Mouse (Mus musculus) kidney, adult 2 months (tissue): ENCODE results near the gene Cfdp1. TPM values are rescaled to one million over a fixed set of nuclear protein-coding genes. Genes with fewer than 3 reads are reported as not detected.

Experiments
- DNase-seq: peaks from one replicate; pipeline ENCODE4 v3.0.0; 2021
- H3K27ac ChIP-seq: fragments of 200-500 bp; 2 replicates; pipeline ENCODE4 v1.5.1; 2012; ENCODE audit warnings: low read depth, low read length, control low read depth, inconsistent platforms; ENCODE audit not compliant: insufficient read depth
- H3K27me3 ChIP-seq: fragments of 200-500 bp; replicated peaks from 2 replicates; pipeline ENCODE4 v1.6.1; 2012; ENCODE audit warnings: mild to moderate bottlenecking, moderate library complexity, low read length, inconsistent platforms; ENCODE audit not compliant: control insufficient read depth, insufficient read depth
- H3K36me3 ChIP-seq: fragments of 200-500 bp; 2 replicates; pipeline ENCODE4 v1.6.1; 2012; ENCODE audit warnings: mild to moderate bottlenecking, moderate library complexity, low read length, inconsistent platforms; ENCODE audit not compliant: control insufficient read depth, insufficient read depth
- H3K4me1 ChIP-seq: fragments of 200-500 bp; 2 replicates; pipeline ENCODE4 v1.6.1; 2011; ENCODE audit warnings: low read length; ENCODE audit not compliant: control insufficient read depth, insufficient read depth
- H3K4me3 ChIP-seq: fragments of 200-500 bp; 2 replicates; pipeline ENCODE4 v1.5.1; 2011; ENCODE audit warnings: mild to moderate bottlenecking, low read depth, low read length, control low read depth; ENCODE audit not compliant: insufficient read depth
- CTCF ChIP-seq: fragments of 200-500 bp; conservative IDR thresholded peaks from 2 replicates; pipeline ENCODE4 v1.5.1; 2011; ENCODE audit warnings: low read depth, mild to moderate bottlenecking, control low read depth, low read length, moderate library complexity, mixed read lengths; ENCODE audit not compliant: insufficient read depth, insufficient read length
- POLR2A ChIP-seq: fragments of 200-500 bp; IDR thresholded peaks from one replicate; pipeline ENCODE4 v1.6.1; 2011; ENCODE audit warnings: low read depth, low read length, control low read depth
- WGBS: fragments of 180-500 bp; shearing (Covaris S2); methylation state at CpG from one replicate; pipeline ENCODE4 v1.1.7; 2018; 5-methylcytosine and 5-hydroxymethylcytosine counted together
- polyA plus RNA-seq: library from polyadenylated mRNA; depleted of rRNA; stranded (reverse); fragments of >200 nt; gene quantifications from 2 replicates; pipeline ENCODE4 v1.2.3, GENCODE M21; 2012

Gene Cfdp1
- polyA plus RNA-seq, 1 experiment, result 12.5 TPM

DNA sequence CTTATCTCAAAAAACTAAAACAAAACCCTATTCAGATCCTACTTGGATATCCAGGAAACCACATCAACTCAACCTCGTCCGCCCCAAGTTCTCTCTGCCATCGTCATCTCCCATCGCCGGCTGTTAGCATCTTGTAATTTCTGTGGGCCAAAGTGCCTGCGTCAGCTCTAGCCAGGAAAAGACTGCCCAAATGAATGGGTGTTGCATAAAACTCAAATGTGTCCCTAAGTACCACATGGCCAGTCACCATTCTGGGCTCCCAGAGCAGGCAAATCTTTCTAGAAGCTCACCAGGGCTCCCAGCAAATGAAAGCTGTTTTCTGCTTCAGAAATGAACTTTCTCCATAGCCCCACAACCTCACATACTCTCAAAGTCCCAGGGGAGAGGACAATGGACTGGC is 112.5 kb downstream of the Cfdp1 start:
- Histone ChIP-seq H3K4me3 (peak overlapping the region; percentile 70; the same call in 1 of the 2 replicates), H3K27me3 (no peaks in the 10 kb centered on the region), H3K27ac (peak overlapping the region; percentile 90), H3K4me1 (peaks cover 59% of the 10 kb centered on the region), H3K36me3 (no peaks in the 10 kb centered on the region)
- WGBS, result 24% methylated on average over 6 of the region's 6 CpGs
- peak; percentile 63 for DNase-seq
- TF ChIP-seq CTCF, result no peak
- no peak for TF ChIP-seq POLR2A

DNA sequence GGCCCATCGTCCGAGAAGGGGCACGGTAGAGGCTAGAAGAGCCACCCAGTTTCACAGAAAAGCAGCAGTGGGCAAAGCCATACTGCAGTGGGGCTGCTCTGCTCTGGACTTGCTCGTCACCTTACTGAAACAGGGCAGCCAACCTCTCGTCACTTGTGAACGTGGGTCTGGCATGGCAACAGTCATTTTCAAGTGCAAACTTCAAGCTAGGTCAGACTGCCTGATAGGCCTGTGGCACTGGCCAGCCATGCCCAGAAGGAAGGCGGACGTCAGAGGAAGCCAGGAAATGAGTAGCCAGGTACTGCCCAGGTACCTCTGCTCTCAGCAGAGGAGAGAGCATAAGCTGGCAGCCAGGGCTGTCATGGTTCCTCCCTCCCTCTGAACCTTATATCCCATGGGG is 113.1 kb downstream of the Cfdp1 start:
- no peaks in the 10 kb centered on the region for H3K36me3 ChIP-seq
- H3K4me1 ChIP-seq, result peaks cover 62% of the 10 kb centered on the region
- H3K27me3 ChIP-seq, result no peaks in the 10 kb centered on the region
- peak overlapping the region; percentile 90 for H3K27ac ChIP-seq
- DNase-seq, result peak; percentile 71
- H3K4me3 ChIP-seq, result no peak overlapping the region
- WGBS, result 30% methylated on average over 8 of the region's 8 CpGs
- TF ChIP-seq CTCF (no peak), POLR2A (no peak)

DNA sequence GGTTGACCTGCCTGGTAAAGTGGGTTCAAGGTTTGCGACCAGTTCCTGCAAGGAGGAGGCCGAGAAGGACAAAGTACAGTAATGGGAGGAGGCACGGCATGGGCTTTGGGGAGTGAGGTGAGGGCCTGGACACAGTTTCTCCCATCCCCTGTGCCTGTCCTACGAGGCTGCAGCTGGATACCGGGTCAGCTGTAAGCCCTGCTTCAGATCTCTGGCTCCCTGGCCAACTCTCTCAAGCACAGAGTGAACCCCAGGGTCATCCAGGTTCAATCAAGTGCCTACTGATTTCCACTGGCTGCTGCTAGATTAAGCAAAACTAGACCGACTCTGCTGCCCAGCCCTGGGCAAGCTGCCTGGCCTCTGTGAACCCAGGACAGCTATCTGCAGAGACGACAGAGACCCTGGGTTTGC is 113.8 kb downstream of the Cfdp1 start:
- H3K27ac ChIP-seq, result peak overlapping the region; percentile 90
- DNase-seq, result peak; percentile 88
- H3K27me3 ChIP-seq, result no peaks in the 10 kb centered on the region
- peaks cover 63% of the 10 kb centered on the region for H3K4me1 ChIP-seq
- WGBS, result 13% methylated on average over 7 of the region's 7 CpGs
- no peak for TF ChIP-seq CTCF
- no peaks in the 10 kb centered on the region for H3K36me3 ChIP-seq
- H3K4me3 ChIP-seq, result no peak overlapping the region

DNA sequence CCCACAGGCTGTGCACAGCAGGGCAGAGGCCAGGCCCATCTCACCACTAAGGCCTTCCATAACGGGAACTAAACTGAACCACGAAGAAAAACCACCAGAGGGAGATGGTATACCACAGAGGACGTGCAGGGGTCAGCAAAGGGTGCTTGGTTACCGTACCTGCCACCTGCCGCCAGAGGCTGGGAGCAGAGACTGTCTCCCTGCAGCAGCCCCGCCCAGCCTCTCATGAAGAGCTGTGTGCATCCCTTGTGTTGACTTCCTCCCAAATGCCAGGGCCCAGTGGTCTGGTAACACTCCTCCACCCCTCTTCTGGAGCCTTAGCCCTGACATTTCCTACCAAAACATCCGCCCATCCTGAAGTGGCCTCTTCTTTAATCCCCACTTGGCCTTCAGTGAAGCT is 114.5 kb downstream of the Cfdp1 start:
- peak; percentile 46 for DNase-seq
- peak overlapping the region; percentile 90 for H3K27ac ChIP-seq
- 25% methylated on average over 7 of the region's 7 CpGs for WGBS
- H3K4me3 ChIP-seq, result no peak overlapping the region
- no peaks in the 10 kb centered on the region for H3K27me3 ChIP-seq
- H3K36me3 ChIP-seq, result no peaks in the 10 kb centered on the region
- peaks cover 69% of the 10 kb centered on the region for H3K4me1 ChIP-seq
- no peak; the same call in 1 of the 2 replicates for TF ChIP-seq CTCF
- TF ChIP-seq POLR2A, result no peak

DNA sequence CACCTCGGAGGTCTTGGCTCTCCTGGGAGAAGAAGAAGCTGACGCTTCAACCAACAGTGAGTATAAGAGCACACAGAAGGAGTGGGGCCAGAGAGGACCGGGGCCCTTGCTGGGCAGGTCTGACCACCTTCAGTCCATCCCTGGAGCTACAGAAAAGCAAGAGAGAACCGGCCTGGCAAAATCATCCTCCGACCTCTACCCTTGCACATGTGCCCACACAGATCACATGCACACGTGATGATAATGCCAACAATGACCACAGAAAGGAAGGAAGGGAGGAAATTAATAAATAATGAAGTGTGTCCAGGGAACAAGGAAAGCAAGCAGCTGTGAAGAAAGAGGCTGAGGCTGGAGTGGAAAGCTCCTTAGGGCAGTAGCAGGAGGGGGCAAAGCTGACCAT is 115.2 kb downstream of the Cfdp1 start:
- peak; percentile 69 for DNase-seq
- no peak overlapping the region for H3K4me3 ChIP-seq
- H3K27ac ChIP-seq, result no peak overlapping the region
- H3K36me3 ChIP-seq, result no peaks in the 10 kb centered on the region
- TF ChIP-seq POLR2A, result no peak
- no peak for TF ChIP-seq CTCF
- H3K27me3 ChIP-seq, result no peaks in the 10 kb centered on the region
- WGBS, result 14% methylated on average over 6 of the region's 6 CpGs
- peaks cover 74% of the 10 kb centered on the region for H3K4me1 ChIP-seq

DNA sequence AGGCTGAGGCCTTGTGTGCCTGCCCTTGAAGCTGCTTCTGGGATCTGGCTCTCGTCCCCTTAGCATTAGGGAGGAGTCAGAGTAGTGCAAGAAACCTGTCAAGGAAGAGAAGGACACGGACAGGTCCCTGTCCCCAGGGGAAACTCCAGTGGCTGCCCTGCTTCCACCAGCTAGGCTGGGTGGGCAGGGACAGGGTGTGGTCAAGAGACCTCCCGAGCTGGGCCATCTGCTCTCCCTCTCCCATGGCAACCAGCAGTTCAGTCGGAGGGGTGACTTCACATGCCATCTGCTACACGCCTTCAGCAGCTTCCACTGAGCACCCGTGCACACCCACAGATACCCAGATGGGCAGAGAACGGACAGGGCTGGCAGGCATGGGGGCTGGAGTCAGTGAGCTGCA is 117.8 kb downstream of the Cfdp1 start:
- H3K36me3 ChIP-seq, result no peaks in the 10 kb centered on the region
- no peak overlapping the region for H3K4me3 ChIP-seq
- no peak for TF ChIP-seq POLR2A
- TF ChIP-seq CTCF, result no peak
- DNase-seq, result peak; percentile 9
- H3K4me1 ChIP-seq, result peaks cover 80% of the 10 kb centered on the region
- WGBS, result 34% methylated on average over 7 of the region's 7 CpGs
- H3K27me3 ChIP-seq, result no peaks in the 10 kb centered on the region
- H3K27ac ChIP-seq, result peak overlapping the region; percentile 88; the same call in 1 of the 2 replicates

DNA sequence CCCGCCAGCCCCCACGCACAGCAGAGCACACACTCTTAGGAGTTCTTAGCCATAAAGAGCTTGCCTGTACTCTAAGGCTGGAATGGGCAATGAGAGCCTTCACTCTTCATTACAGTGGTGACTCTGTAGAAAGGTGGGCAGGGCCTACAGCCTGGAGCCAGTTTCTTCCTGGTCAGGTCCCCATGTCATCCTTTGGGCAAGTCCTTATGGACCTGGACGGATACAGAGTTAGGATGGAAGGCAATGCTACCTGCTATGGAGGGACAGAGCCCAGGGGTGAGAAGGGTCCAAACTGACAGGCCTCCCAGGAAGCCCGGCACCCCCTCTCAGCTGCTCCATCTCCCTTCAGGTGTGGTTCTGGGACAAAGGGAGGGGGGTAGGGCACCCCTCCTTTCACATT is 118.3 kb downstream of the Cfdp1 start:
- H3K27ac ChIP-seq, result peak overlapping the region; percentile 88
- H3K36me3 ChIP-seq, result no peaks in the 10 kb centered on the region
- DNase-seq, result peak; percentile 1
- H3K4me3 ChIP-seq, result no peak overlapping the region
- 48% methylated on average over 4 of the region's 4 CpGs for WGBS
- no peaks in the 10 kb centered on the region for H3K27me3 ChIP-seq
- peaks cover 80% of the 10 kb centered on the region for H3K4me1 ChIP-seq
- no peak for TF ChIP-seq POLR2A
- TF ChIP-seq CTCF, result no peak

DNA sequence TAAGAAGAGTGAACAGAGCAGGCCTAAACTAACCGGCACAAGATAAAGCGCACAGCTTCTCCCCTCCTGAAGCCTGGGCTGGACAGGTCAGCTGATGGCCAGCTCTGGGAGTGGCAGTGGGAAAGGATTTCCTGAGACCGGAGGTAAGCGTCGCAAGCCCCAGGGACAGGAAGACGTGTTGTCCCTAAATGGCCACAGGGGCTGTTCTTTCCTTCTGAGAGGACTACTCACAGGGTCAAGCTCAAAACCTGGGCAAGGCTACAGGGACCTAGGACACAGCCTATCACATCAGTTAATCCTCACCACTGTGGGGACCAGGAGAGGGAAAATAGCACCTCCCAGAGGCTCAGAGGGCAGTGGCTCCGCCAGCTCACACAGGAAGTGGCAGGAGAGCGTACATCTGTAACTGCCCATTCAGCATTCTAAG is 118.7 kb downstream of the Cfdp1 start:
- no peaks in the 10 kb centered on the region for H3K36me3 ChIP-seq
- DNase-seq, result peak; percentile 81
- TF ChIP-seq POLR2A (peak; percentile 11), CTCF (peak; percentile 43)
- H3K27ac ChIP-seq, result peak overlapping the region; percentile 88
- peak overlapping the region; percentile 13; the same call in 1 of the 2 replicates for H3K4me3 ChIP-seq
- WGBS, result 16% methylated on average over 8 of the region's 8 CpGs
- peaks cover 80% of the 10 kb centered on the region for H3K4me1 ChIP-seq
- H3K27me3 ChIP-seq, result no peaks in the 10 kb centered on the region
